Mouse (Mus musculus) embryonic fibroblast, embryonic 13.5 days (primary cell): ENCODE data around the gene Znrf4. TPM values are rescaled to one million over a fixed set of nuclear protein-coding genes. Genes with fewer than 3 reads are reported as not detected.

ENCODE experiments used
- H3K27ac ChIP-seq: 2 replicates; pipeline ENCODE4 v1.5.1; 2012; ENCODE audit warnings: low read length, control low read depth, inconsistent platforms; ENCODE audit not compliant: insufficient read depth
- H3K4me1 ChIP-seq: 2 replicates; pipeline ENCODE4 v1.6.1; 2011; ENCODE audit warnings: low read length; ENCODE audit not compliant: control insufficient read depth, insufficient read depth
- H3K4me3 ChIP-seq: 2 replicates; pipeline ENCODE4 v1.5.1; 2011; ENCODE audit warnings: mild to moderate bottlenecking, control low read depth, low read length; ENCODE audit not compliant: insufficient read depth
- CTCF ChIP-seq: IDR thresholded peaks from 2 replicates; pipeline ENCODE4 v1.5.1; 2011; ENCODE audit warnings: mild to moderate bottlenecking, control low read depth, low read length, moderate library complexity, borderline replicate concordance; ENCODE audit not compliant: insufficient read depth
- POLR2A ChIP-seq: IDR thresholded peaks from 2 replicates; pipeline ENCODE4 v1.6.1; 2011; ENCODE audit warnings: low read depth, mild to moderate bottlenecking, control low read depth, low read length, moderate library complexity
- polyA plus RNA-seq: library from polyadenylated mRNA; stranded (reverse); fragments of >200 nt; gene quantifications from 2 replicates; pipeline ENCODE4 v1.2.4, GENCODE M21; 2011; ENCODE audit warnings: low read depth; ENCODE audit not compliant: missing spikeins, insufficient read length

Gene Znrf4
- polyA plus RNA-seq: not detected in 2 replicates

DNA sequence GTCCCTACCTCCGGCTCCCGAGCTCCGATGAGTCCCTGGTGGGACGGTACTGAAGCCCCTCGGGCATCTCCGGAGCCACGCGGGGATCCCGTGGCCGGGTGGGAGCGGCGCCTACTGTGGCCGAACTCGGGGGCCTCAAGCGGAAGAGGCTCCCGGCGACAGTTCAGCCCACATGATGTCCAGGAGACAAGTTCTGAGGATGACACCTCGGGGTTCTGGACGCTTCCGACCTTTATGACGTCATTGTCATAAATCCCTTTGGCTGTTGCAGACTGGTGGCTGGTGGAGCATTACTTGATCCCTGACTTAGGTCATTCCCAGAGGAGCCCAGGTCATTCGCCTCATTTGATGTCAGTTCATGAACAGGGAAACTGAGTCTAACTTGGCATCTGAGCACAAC is at the start of gene Znrf4:
TSS of gene Znrf4 (minus strand) at position 122 of the 400 bp plus-strand sequence.
- TF ChIP-seq CTCF (no peak), POLR2A (no peak)
- Histone ChIP-seq H3K27ac (no peak within 1 kb of the TSS), H3K4me3 (no peak within 1 kb of the TSS), H3K4me1 (no peaks in the 10 kb centered on the region)

DNA sequence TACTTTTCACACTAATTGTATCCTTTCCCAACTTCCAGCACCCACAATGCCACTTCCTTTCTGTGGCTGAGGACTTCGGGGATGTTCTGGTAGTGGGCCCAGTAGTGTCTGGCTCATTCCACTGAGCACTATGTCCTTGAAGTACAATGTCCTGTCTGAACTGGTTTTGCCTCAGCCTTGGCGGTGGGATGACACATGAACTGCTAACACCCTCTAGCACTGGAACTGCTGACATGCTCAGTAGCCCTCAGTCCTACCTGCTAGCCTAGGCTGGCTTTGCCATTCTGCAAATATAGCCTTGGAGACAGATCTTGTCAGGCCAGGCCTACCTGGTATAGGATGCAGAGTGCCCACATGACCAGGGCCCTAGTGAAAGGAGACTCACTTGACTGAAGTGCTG is 49.6 kb upstream of the Znrf4 start:
- Histone ChIP-seq H3K27ac (no peak overlapping the region), H3K4me1 (no peaks in the 10 kb centered on the region), H3K4me3 (no peak overlapping the region)
- TF ChIP-seq CTCF: no peak
- no peak for TF ChIP-seq POLR2A

DNA sequence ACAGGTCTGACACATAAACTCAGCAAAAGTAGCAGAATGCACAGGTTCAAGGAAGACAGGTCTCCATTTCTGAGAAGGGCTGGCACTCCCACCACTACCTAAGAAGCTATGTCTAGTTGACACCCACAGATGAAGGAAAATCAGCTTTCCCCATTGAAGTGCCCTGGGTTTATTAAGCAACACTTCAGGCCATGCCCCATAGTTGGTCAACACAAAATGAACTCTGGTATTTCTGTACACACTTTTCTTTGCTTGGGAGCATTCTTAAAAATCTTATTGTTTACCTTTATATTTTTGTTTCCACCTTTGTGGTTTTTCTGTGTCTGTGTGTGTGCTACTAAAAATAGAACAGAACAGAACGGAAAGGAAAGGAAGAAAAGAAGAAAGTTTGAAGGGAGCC is 47.9 kb upstream of the Znrf4 start:
- TF ChIP-seq POLR2A (no peak), CTCF (no peak)
- Histone ChIP-seq H3K4me1 (no peaks in the 10 kb centered on the region), H3K4me3 (no peak overlapping the region), H3K27ac (no peak overlapping the region)

DNA sequence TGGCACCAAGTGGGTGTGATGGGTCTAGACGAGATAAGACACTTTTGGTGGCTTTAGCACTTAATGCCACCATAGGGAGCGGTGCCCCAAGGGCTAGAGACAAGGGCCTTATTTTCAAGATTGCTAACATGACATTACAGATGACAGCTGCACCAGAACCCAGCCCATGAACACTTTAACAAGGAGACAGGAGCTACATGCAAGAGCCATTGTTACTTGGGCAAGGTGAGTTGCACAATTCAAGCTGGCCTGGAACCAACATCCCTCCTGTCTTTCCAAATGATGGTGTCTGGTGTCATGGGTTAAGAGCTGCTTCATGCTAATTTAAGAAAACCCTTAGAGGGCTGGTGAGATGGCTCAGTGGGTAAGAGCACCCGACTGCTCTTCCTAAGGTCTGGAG is 47.2 kb upstream of the Znrf4 start:
- H3K4me3 ChIP-seq: no peak overlapping the region
- no peaks in the 10 kb centered on the region for H3K4me1 ChIP-seq
- TF ChIP-seq POLR2A: no peak
- no peak for TF ChIP-seq CTCF
- H3K27ac ChIP-seq: no peak overlapping the region

DNA sequence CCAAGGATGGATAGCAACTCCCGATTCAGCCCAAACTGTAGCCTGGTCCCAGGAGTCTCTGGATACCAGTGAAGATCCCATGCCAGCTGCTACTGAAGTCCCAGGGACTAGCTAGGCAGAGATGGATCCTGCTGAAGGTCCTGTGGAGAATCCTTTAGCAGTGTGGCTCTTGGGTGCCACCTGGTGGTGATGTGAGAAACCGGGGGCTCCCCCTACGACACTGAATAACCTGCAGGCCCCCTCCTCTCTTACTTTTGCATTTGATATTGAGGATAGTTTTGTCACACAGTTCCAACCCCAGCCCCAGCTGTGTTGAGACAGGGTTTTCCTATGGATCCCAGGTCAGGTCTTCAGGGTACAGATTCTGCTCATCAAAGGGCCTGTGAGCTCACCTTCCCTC is 46.2 kb upstream of the Znrf4 start:
- no peak overlapping the region for H3K4me3 ChIP-seq
- H3K4me1 ChIP-seq: no peaks in the 10 kb centered on the region
- TF ChIP-seq CTCF (peak; percentile 49; the same call in 1 of the 2 replicates), POLR2A (no peak)
- no peak overlapping the region for H3K27ac ChIP-seq

DNA sequence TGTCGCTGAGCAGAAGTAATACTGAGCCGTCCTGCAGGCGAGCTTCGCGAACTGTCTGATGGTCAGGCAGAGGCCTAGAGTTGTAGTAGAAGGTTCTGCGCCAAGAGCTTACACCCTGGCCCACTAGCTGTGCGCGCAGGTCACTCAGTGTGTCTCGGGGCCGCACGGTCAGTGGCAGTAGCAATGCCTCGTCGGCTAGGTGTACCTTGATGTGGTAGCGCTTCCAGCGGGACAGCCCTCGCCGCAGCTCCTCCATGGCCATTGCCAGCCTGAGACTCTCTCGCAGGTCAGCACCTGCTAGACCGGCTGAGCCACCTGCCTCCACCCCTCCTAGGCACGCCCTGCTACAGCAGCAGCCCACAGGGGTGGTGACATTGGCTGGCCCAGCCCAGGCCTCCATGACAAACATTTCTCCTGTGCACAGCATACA is 41.9 kb upstream of the Znrf4 start, which contains the start of gene Gm20219:
TSS of gene Gm20219 (minus strand) at position 266 of the 430 bp plus-strand sequence.
- no peak for TF ChIP-seq POLR2A
- no peak for TF ChIP-seq CTCF
- H3K27ac ChIP-seq: no peak within 1 kb of the TSS
- no peak within 1 kb of the TSS for H3K4me3 ChIP-seq
- H3K4me1 ChIP-seq: no peaks in the 10 kb centered on the region

DNA sequence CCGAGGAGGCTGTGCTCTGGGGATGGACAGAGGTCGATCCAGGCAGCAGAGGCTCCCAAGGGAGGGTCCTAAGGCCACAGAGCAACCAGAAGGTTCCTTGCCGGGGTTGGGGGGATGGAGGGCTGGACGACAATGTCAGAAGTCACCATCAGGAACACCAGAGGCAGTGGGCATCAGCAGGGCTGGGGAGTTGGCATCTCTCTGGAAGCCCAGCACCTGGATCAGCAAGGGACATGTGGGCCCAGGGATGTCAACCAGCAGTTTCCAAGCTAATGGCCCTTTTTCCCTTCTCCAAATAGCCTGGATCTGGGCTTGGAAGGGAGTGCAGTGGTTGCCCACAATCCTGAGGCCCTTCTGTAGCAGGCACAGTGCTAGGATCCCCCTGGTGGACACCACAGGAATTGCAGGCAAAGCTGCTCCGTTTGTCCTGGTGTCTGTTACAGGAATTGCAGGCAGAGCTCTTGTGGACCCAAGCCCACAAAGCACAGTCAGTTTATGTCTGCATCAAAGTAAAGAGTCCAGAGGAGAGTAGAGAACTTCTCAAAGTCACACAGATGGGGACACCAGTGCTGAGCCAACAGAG is 40.6 kb upstream of the Znrf4 start:
- peak; percentile 97 for TF ChIP-seq CTCF
- no peak for TF ChIP-seq POLR2A
- no peak overlapping the region for H3K27ac ChIP-seq
- H3K4me1 ChIP-seq: no peaks in the 10 kb centered on the region
- no peak overlapping the region for H3K4me3 ChIP-seq

DNA sequence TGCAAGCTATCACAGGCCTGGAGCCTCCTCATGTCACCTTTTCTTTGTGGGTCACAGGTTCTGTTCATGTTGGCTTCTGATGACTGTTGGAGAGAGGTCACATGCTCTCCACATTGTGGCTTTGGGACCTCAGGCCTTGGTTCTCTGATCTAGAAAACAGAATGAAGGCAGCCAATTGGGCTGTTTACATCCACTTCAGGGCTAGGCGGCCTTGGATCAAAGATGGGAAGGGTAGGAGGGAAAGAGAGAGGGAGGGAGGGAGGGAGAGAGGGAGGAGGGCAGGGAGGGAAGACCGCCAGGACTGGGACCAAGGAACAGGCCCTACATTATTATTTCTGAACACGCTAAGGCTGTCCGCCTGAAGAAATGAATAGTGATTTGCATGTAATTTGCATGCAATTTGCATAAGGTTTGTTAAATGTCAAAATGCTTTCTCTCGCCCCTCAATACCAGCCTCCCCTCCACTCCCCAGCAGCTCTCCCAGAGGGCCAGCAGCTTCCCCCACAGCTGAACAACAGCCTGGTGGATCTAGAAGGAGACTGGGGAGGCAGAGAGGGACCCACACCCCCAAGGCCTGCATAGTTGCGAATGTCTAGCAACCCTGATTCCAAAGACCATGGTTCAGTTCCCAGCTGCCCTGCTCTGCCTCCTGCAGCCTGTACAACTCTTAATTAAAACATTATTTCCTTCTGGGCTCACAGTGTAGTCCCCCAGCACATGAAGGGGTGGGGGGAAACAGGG is 39.8 kb upstream of the Znrf4 start:
- H3K4me1 ChIP-seq: no peaks in the 10 kb centered on the region
- no peak overlapping the region for H3K27ac ChIP-seq
- TF ChIP-seq POLR2A (no peak), CTCF (no peak)
- no peak overlapping the region for H3K4me3 ChIP-seq

DNA sequence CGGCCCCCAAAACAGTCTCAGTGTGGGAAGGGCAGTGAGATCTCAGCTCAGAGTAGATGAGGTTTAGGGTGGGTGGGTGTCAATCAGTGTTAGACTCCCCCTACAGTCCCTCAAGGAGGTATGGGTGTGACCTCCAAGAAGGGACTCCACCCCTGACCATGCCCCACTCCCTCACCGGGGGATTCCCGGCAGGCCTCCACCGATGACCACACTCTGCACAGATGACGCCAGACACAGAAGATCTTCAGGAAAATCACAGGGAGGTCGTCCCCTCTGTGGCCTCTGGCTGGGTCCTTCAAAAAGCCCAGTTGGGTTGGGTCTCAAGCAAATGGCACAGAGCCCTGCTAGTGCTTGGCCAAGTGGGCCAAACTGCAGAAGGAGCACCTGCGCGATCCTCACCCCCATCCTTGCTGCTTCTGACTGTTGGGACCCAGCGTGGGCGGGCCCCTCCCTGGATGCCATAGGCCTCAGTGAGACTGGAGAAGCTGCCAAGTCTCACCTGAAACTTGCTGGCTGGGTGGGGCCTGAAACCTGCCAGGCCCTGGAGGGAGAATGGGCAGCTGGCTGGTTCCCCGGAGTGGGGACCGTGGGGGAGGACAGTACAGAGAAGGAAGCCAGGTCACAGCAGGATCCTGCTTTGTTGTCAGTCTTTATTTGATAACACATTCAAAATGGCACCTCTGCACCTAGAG is 38.7 kb upstream of the Znrf4 start:
- Histone ChIP-seq H3K4me3 (no peak overlapping the region), H3K27ac (no peak overlapping the region), H3K4me1 (no peaks in the 10 kb centered on the region)
- TF ChIP-seq CTCF (no peak), POLR2A (no peak)
